Mouse (Mus musculus) cerebellum, adult 2 months (tissue): Measurements from ENCODE around the gene Ripk4. TPM values are rescaled to one million over a fixed set of nuclear protein-coding genes. Genes with fewer than 3 reads are reported as not detected.

ENCODE experiments used
- DNase-seq, 2 experiments: peaks; one replicate each; pipeline ENCODE4 v3.0.0; 2021
- H3K27ac ChIP-seq: fragments of 200-500 bp; 2 replicates; pipeline ENCODE4 v1.5.1; 2012; ENCODE audit warnings: low read length, control low read depth, inconsistent platforms; ENCODE audit not compliant: insufficient read depth
- H3K27me3 ChIP-seq: fragments of 200-500 bp; 2 replicates; pipeline ENCODE4 v1.6.1; 2012; ENCODE audit warnings: inconsistent platforms, mild to moderate bottlenecking, low read length, moderate library complexity; ENCODE audit not compliant: control insufficient read depth, insufficient read depth
- H3K4me1 ChIP-seq: fragments of 200-500 bp; 2 replicates; pipeline ENCODE4 v1.6.1; 2011; ENCODE audit warnings: low read length; ENCODE audit not compliant: control insufficient read depth, insufficient read depth
- H3K4me3 ChIP-seq: fragments of 200-500 bp; replicated peaks from 2 replicates; pipeline ENCODE3; 2011; ENCODE audit warnings: mild to moderate bottlenecking, low read depth, low read length, control low read depth; ENCODE audit not compliant: insufficient read depth
- CTCF ChIP-seq: fragments of 200-500 bp; IDR thresholded peaks from 2 replicates; pipeline ENCODE4 v1.5.1; 2011; ENCODE audit warnings: low read depth, mild to moderate bottlenecking, control low read depth, low read length, moderate library complexity, borderline replicate concordance; ENCODE audit not compliant: insufficient read depth
- POLR2A ChIP-seq: fragments of 200-500 bp; IDR thresholded peaks from 2 replicates; pipeline ENCODE4 v1.6.1; 2011; ENCODE audit warnings: low read length, control low read depth, borderline replicate concordance; ENCODE audit not compliant: insufficient read depth
- WGBS: fragments of 180-500 bp; shearing (Covaris S2); methylation state at CpG from one replicate; pipeline ENCODE4 v1.1.7; 2018; 5-methylcytosine and 5-hydroxymethylcytosine counted together
- polyA plus RNA-seq: library from polyadenylated mRNA; depleted of rRNA; stranded (reverse); fragments of >200 nt; gene quantifications from 2 replicates; pipeline ENCODE4 v1.2.3, GENCODE M21; 2012

The Ripk4 gene
- polyA plus RNA-seq, 1 experiment: 0.51 TPM

GRCm38 (mm10) chr16:97783057-97783456 lies 19.5 kb upstream of the Ripk4 start:
- Histone ChIP-seq H3K27ac (no peak overlapping the region), H3K27me3 (no peaks in the 10 kb centered on the region), H3K4me1 (no peaks in the 10 kb centered on the region), H3K4me3 (no peak overlapping the region)
- 68% methylated on average over 5 of the region's 5 CpGs for WGBS
- no peak for DNase-seq
- TF ChIP-seq POLR2A (no peak), CTCF (no peak)

GRCm38 (mm10) chr16:97778353-97779025 lies 14.9 kb upstream of the Ripk4 start:
- TF ChIP-seq POLR2A (no peak), CTCF (peak; percentile 94)
- peak; percentile 63 to 78 for DNase-seq
- no peaks in the 10 kb centered on the region for H3K27me3 ChIP-seq
- WGBS: 16% methylated on average over 15 of the region's 15 CpGs
- no peaks in the 10 kb centered on the region for H3K4me1 ChIP-seq
- no peak overlapping the region for H3K27ac ChIP-seq
- no peak overlapping the region for H3K4me3 ChIP-seq

DNA sequence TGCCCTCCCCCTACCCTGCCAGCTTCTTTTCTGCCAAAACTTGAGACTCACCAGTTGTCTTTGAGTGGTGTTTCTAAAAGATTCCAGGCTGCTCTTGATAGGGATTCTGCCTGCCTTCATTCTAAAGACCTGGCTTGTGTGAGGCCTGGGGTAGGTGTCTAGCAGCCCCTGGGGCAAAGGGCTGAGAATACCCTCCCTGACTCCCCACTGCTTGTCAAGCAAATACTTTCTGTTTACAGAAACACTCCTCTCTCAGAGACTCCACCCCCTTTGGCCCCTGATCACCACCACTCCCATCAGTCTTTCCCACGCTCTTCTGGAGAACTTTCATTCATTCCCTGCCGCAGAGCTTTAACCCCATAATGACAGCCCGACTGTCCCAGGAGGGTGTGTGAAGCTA lies 2.9 kb upstream of the Ripk4 start:
- no peak for DNase-seq
- no peaks in the 10 kb centered on the region; the same call in 1 of the 2 replicates for H3K27me3 ChIP-seq
- 45% methylated on average over 3 of the region's 3 CpGs for WGBS

GRCm38 (mm10) chr16:97764626-97765025 lies 1.0 kb upstream of the Ripk4 start:
- 67% methylated on average over 2 of the region's 2 CpGs for WGBS
- H3K27me3 ChIP-seq: no peaks in the 10 kb centered on the region; the same call in 1 of the 2 replicates
- no peak overlapping the region for H3K27ac ChIP-seq
- H3K4me3 ChIP-seq: no peak overlapping the region
- H3K4me1 ChIP-seq: no peaks in the 10 kb centered on the region
- TF ChIP-seq CTCF (no peak), POLR2A (no peak)
- no peak for DNase-seq

More for the DNA sequence above, 2.9 kb upstream of the Ripk4 start:
- Histone ChIP-seq H3K4me1 (no peaks in the 10 kb centered on the region), H3K4me3 (no peak overlapping the region), H3K27ac (no peak overlapping the region)
- TF ChIP-seq POLR2A (no peak), CTCF (no peak)

DNA sequence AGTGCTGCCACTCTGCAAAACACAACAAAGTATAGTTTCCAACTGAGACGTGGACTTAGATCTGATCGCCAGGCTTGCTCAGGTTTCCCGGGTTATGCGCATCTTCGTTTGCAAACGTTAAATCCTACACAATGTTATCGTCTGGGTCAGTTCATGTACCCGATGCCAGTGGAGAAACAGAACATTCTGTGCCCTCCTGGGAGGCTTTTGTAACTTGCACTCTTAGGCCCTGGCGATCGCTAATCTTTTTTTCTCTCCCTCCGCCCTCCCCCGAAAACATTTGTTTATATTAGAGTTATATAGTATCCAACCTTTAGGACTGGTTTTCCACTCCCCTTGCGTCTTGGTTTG lies 378 bp upstream of the Ripk4 start:
- no peak for DNase-seq
- TF ChIP-seq POLR2A (no peak), CTCF (no peak)
- no peaks in the 10 kb centered on the region; the same call in 1 of the 2 replicates for H3K27me3 ChIP-seq

GRCm38 (mm10) chr16:97761782-97762181 lies 1.8 kb downstream of the Ripk4 start:
- Histone ChIP-seq H3K27ac (no peak overlapping the region), H3K4me1 (no peaks in the 10 kb centered on the region), H3K27me3 (no peaks in the 10 kb centered on the region; the same call in 1 of the 2 replicates), H3K4me3 (no peak overlapping the region)
- no peak for DNase-seq
- TF ChIP-seq POLR2A (no peak), CTCF (no peak)
- WGBS: 84% methylated on average over 2 of the region's 2 CpGs

More for the DNA sequence above, 378 bp upstream of the Ripk4 start:
- 19% methylated on average over 13 of the region's 13 CpGs for WGBS
- Histone ChIP-seq H3K4me3 (no peak overlapping the region), H3K4me1 (no peaks in the 10 kb centered on the region), H3K27ac (no peak overlapping the region)

GRCm38 (mm10) chr16:97759681-97760080 lies 3.9 kb downstream of the Ripk4 start:
- WGBS: 53% methylated on average over 3 of the region's 3 CpGs
- no peak overlapping the region for H3K4me3 ChIP-seq
- no peak for DNase-seq
- H3K4me1 ChIP-seq: no peaks in the 10 kb centered on the region
- TF ChIP-seq POLR2A: no peak
- no peak for TF ChIP-seq CTCF
- H3K27me3 ChIP-seq: no peaks in the 10 kb centered on the region; the same call in 1 of the 2 replicates
- no peak overlapping the region for H3K27ac ChIP-seq

GRCm38 (mm10) chr16:97758288-97758687 lies 5.3 kb downstream of the Ripk4 start:
- WGBS: 90% methylated on average over 2 of the region's 2 CpGs
- DNase-seq: no peak
- Histone ChIP-seq H3K4me1 (no peaks in the 10 kb centered on the region), H3K4me3 (no peak overlapping the region), H3K27ac (no peak overlapping the region), H3K27me3 (no peaks in the 10 kb centered on the region; the same call in 1 of the 2 replicates)
- TF ChIP-seq CTCF (no peak), POLR2A (no peak)
